Mouse (Mus musculus): ENCODE results near the gene 6330409D20Rik. TPM values are rescaled to one million over a fixed set of nuclear protein-coding genes. Genes with fewer than 3 reads are reported as not detected.

Gene 6330409D20Rik
- polyA plus RNA-seq (2015; fragmentation: Nextera tagmentation; extraction: Ambion mirVana) = not detected in 2 replicates

DNA sequence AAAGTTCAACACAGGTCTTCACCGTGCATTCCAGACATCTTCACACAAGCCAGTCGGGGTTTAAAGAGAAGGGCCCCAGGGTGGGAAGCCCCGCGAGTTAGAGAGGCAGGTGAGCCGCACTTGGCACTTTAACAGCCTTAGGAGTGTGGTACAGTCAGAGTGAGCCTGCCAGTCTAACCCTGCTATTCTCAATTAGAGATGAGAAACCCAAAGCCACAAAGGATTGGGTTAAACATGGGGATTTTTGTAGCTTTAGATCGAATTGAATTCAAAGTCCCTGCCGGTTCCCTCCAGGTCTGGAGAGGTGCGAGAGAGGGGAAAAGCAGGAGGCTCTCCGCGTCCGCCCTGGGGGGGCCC, at the start of gene 6330409D20Rik:
Gene 6330409D20Rik, minus strand, starts transcription at position 101 of the 357 bp plus-strand sequence.

DNA sequence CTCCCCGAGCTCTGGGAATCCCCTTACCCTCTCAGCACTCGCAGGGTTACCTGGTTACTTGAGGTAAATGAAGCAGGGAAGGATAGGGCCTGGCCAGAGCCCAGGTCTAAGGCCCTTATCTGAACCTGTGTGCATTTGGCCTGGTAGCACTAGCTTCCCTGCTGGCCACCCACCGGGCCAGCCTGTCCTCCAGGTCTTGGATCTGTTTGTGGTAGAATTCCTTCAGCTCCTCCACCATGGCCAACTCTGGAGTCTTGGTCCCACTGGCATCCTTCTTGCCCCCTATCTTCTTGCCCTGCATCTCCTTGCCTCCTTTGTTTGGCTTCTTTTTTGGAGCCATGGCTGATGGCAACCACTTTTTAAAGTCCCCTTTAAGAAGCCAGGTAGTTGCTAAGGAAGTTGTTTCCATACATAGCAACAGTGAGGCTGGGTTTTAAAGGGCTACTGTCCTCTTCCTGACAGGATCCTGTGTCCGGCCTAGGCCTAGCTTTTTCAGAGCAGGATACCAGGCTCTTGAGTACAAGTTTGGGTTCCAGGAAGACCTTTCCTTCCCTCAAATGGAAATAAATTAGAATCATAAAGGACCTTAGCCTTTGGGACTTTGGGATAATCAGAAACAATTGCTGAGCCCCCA, 43.3 kb upstream of the 6330409D20Rik start, which contains the start of gene Cfap157:
Gene Cfap157, minus strand, starts transcription at position 381 of the 634 bp plus-strand sequence.

DNA sequence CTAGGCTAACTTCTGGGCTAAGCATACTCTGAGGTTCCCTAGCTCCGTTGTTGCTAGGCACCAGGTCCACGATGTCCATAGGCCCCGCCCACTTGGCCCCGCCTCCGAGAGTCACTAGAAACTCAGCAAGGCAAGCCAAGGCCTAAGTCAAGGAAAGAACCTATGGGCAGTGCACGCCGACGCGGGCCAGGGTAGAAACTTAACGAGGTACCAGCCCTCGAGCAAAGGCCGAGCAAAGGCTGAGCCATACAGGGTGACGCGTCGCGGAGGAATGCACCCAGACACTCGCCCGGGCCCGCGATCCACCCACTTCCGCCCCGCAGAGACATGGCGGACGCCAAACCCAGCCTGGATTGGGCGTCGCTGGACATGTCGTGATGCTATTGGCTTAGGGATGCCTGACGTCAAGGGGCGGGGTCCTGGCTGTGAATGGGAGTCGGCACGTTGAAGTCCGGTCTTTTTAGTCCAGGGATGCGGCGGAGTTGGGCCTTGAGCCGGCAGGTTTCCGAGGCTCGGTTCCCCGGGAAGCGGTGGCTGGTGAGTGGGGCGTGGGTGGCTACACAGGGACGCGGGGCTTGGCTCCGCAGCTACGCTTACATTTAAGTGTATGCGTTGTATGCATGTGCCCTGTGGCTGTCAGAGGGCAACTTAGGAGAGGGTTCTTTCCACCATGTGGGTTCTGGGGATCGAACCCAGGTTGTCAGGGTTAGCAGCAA, 34.7 kb upstream of the 6330409D20Rik start, which contains the start of the genes Ttc16 and Ptrh1:
Gene Ttc16, minus strand, starts transcription at position 275 of the 716 bp plus-strand sequence.
Gene Ptrh1, plus strand, starts transcription at position 428 of the 716 bp plus-strand sequence.

DNA sequence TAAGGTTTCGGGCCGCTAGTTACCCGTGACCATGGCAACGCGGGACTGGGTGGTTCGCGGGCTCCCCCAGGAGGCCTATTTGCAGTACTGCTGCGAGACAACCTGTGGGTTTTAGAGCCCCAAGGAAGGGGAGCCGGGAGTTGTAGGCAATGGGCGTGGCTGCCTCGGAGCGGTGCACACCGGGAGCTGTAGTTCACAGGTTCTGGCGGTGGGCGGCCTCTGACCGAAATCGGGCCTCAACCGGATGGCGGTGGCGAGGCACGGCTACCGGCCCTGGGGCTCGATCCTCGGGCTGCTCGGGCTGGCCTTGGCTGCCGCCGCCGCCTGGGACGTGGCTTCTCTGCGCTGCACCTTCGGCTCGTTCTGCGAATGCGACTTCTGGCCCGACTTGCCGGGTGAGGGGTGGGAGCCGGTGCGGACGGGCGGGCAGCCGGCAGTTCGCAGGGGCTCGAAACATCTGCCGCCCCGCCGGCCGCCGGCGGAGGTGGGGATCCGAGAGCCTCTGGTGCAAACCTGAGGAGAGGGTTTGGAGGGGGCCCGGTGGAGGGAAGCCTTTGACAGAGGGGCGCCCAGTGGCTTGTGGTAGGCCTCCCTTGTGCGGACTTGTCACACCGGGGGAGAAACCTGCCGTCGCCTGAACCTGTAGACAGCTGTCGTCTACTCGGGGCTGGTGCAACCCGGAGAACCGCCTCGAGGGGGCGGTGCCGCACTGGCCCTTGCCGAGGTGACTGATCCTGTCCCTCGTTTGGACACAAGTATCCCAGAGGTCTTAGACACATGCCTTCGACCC, 16.4 kb upstream of the 6330409D20Rik start, which contains the start of gene Tor2a:
Gene Tor2a, plus strand, starts transcription at position 179 of the 790 bp plus-strand sequence.

GRCm38 (mm10) chr2:32720681-32721229, 20.1 kb downstream of the 6330409D20Rik start, which contains the start of gene Sh2d3c:
Gene Sh2d3c, plus strand, starts transcription at chr2:32721055.

DNA sequence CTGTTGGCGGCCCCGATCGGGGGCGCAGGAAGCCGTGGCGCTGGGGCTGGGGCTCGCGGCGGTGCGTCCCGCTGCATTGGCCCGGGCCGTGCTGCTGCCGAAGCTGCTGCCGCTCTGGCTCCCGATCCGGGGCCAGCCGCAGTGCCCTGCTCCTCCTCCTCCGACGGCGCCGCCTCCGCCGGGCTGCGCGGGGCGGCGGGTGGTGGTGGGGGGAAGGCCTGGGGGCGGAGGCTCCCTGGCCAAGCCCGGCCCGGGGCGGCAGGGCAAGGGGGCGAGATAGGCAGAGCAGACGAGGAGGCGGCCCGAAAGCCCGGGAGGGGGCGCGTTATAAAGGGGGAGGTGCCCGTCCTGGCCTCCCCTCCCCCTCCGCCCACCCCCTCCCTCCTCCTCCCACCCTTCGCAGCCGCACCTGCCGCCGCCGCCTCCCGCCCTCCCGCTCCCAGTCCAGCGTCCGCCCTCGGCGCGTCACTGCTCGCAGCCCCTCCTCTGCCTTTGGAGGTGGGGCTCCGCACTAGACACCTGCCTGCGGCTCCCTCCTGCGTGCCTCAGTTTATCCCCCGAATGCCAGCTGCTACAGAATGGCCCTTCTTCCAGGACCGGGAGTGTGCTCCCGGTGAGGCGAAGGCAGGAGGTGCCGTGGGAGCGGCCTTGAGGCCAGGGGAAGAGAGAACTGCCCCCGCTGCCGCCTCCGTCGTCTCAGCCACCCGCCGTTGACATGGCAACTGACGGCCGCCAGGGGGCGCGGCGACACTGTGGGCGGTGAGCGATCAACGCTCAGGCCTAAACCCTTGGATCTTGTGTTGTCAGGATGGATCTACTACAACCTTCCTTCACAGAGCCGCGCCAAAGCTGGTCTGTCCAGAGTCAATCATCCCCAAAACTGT, 27.6 kb downstream of the 6330409D20Rik start, which contains the start of gene Cdk9:
Gene Cdk9, minus strand, starts transcription at position 143 of the 884 bp plus-strand sequence.

DNA sequence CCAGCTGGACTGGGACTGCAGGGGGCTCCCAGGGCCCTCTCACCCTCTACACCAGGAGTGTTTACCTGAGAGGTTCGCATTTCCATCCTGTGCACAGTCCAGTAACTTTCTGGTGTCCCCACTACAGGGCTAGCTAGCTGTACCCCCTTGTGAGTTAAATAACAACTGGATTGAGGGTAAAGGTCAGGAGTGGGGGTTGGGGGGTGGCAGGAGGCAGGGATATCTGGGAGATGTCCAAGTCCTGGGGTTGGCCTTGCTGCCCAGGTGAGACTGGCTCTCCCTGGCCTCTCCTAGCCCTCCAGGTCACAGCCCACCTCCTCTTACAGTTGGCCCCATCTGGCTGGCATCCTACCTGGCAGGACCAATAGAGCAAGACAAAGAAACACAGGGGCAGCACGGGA, 36.8 kb downstream of the 6330409D20Rik start, which contains the start of gene Fpgs:
Gene Fpgs, minus strand, starts transcription at position 125 of the 401 bp plus-strand sequence.

MicroRNA genes within 50 kb of the gene (microRNA counts, 519-probe panel; counts per million panel counts)
- not detected for microRNA mmu-miR-2861

Small RNAs within 50 kb of the gene (microRNA-seq; reads per million reads assigned to microRNA genes)
- gene Mir2861 = not detected
- not detected for gene Mir3960
- gene Mir8093 = not detected

Other genes with a start within 250 kb of the 6330409D20Rik start
- 5.9 and 7.0 TPM in 2 replicates for gene Fam102a, start 205.7 kb downstream of the 6330409D20Rik start, polyA plus RNA-seq (2015; fragmentation: Nextera tagmentation; extraction: Ambion mirVana)
- 78.8 and 88.0 TPM in 2 replicates for gene Dpm2, start 170.2 kb downstream of the 6330409D20Rik start, polyA plus RNA-seq (2015; fragmentation: Nextera tagmentation; extraction: Ambion mirVana)
- not detected in 2 replicates for gene Pip5kl1, start 166.2 kb downstream of the 6330409D20Rik start, polyA plus RNA-seq (2015; fragmentation: Nextera tagmentation; extraction: Ambion mirVana)
- gene 9430097D07Rik, start 165.3 kb downstream of the 6330409D20Rik start, polyA plus RNA-seq (2015; fragmentation: Nextera tagmentation; extraction: Ambion mirVana) = not detected in 2 replicates
- gene St6galnac4, start 153.9 kb downstream of the 6330409D20Rik start, polyA plus RNA-seq (2015; fragmentation: Nextera tagmentation; extraction: Ambion mirVana) = 8.2 and 10.1 TPM in 2 replicates
- gene St6galnac6, start 141.3 kb downstream of the 6330409D20Rik start, polyA plus RNA-seq (2015; fragmentation: Nextera tagmentation; extraction: Ambion mirVana) = 19.0 and 19.1 TPM in 2 replicates
- 50.9 and 51.6 TPM in 2 replicates for gene Ak1, start 119.3 kb downstream of the 6330409D20Rik start, polyA plus RNA-seq (2015; fragmentation: Nextera tagmentation; extraction: Ambion mirVana)
- 37.8 and 40.2 TPM in 2 replicates for gene Eng, start 94.4 kb downstream of the 6330409D20Rik start, polyA plus RNA-seq (2015; fragmentation: Nextera tagmentation; extraction: Ambion mirVana)
- gene Fpgs, start 36.9 kb downstream of the 6330409D20Rik start, polyA plus RNA-seq (2015; fragmentation: Nextera tagmentation; extraction: Ambion mirVana) = 20.7 and 22.6 TPM in 2 replicates
- gene Cdk9, start 27.9 kb downstream of the 6330409D20Rik start, polyA plus RNA-seq (2015; fragmentation: Nextera tagmentation; extraction: Ambion mirVana) = 52.3 and 52.9 TPM in 2 replicates
- 6.2 and 6.9 TPM in 2 replicates for gene Sh2d3c, start 20.0 kb downstream of the 6330409D20Rik start, polyA plus RNA-seq (2015; fragmentation: Nextera tagmentation; extraction: Ambion mirVana)
- 38.1 and 39.5 TPM in 2 replicates for gene Tor2a, start 16.2 kb upstream of the 6330409D20Rik start, polyA plus RNA-seq (2015; fragmentation: Nextera tagmentation; extraction: Ambion mirVana)
- 0.06 TPM in 1 of 2 replicates, not detected in the other for gene Ttc16, start 34.6 kb upstream of the 6330409D20Rik start, polyA plus RNA-seq (2015; fragmentation: Nextera tagmentation; extraction: Ambion mirVana)
- gene Ptrh1, start 34.8 kb upstream of the 6330409D20Rik start, polyA plus RNA-seq (2015; fragmentation: Nextera tagmentation; extraction: Ambion mirVana) = 6.1 and 7.4 TPM in 2 replicates
- gene Cfap157, start 43.4 kb upstream of the 6330409D20Rik start, polyA plus RNA-seq (2015; fragmentation: Nextera tagmentation; extraction: Ambion mirVana) = 1.4 and 2.1 TPM in 2 replicates
- 10.5 and 14.1 TPM in 2 replicates for gene Stxbp1, start 106.2 kb upstream of the 6330409D20Rik start, polyA plus RNA-seq (2015; fragmentation: Nextera tagmentation; extraction: Ambion mirVana)
- 94.2 and 94.5 TPM in 2 replicates for gene Fam129b, start 135.1 kb upstream of the 6330409D20Rik start, polyA plus RNA-seq (2015; fragmentation: Nextera tagmentation; extraction: Ambion mirVana)
- 120 and 126 TPM in 2 replicates for gene Rpl12, start 220.5 kb upstream of the 6330409D20Rik start, polyA plus RNA-seq (2015; fragmentation: Nextera tagmentation; extraction: Ambion mirVana)
- 5.2 and 6.7 TPM in 2 replicates for gene Lrsam1, start 220.6 kb upstream of the 6330409D20Rik start, polyA plus RNA-seq (2015; fragmentation: Nextera tagmentation; extraction: Ambion mirVana)
- 12.2 and 13.6 TPM in 2 replicates for gene Slc2a8, start 241.1 kb upstream of the 6330409D20Rik start, polyA plus RNA-seq (2015; fragmentation: Nextera tagmentation; extraction: Ambion mirVana)